Mouse (Mus musculus) kidney, embryonic 14.5 days (tissue): ENCODE data around the gene Nedd8. TPM values are rescaled to one million over a fixed set of nuclear protein-coding genes. Genes with fewer than 3 reads are reported as not detected.

ENCODE experiments used
- ATAC-seq: fragments of 200-750 bp; cut with Nextera tagmentation; 2 replicates; pipeline ENCODE4 v1.8.0; 2017; ENCODE audit warnings: moderate number of reproducible peaks, mild to moderate bottlenecking, moderate TSS enrichment, moderate library complexity; ENCODE audit not compliant: low FRiP score, low TSS enrichment
- H3K27ac ChIP-seq: fragments of 300-500 bp; sonication (generic); 2 replicates; pipeline ENCODE4 v1.5.1; 2014; ENCODE audit warnings: low read depth, mild to moderate bottlenecking, low read length, moderate library complexity, mixed read lengths
- H3K27me3 ChIP-seq: fragments of 300-500 bp; sonication (generic); 2 replicates; pipeline ENCODE4 v1.6.1; 2014; ENCODE audit warnings: mild to moderate bottlenecking, low read length; ENCODE audit not compliant: control insufficient read depth, insufficient read depth
- H3K36me3 ChIP-seq: fragments of 300-500 bp; sonication (generic); 2 replicates; pipeline ENCODE4 v1.6.1; 2014; ENCODE audit warnings: low read length, mixed read lengths; ENCODE audit not compliant: control insufficient read depth, insufficient read depth
- H3K4me1 ChIP-seq: fragments of 300-500 bp; sonication (generic); 2 replicates; pipeline ENCODE4 v1.6.1; 2014; ENCODE audit warnings: low read length, mixed read lengths; ENCODE audit not compliant: control insufficient read depth, insufficient read depth
- H3K4me2 ChIP-seq: fragments of 300-500 bp; sonication (generic); replicated peaks from 2 replicates; pipeline ENCODE4 v1.6.1; 2014; ENCODE audit warnings: low read depth, mild to moderate bottlenecking, low read length
- H3K4me3 ChIP-seq: fragments of 300-500 bp; sonication (generic); 2 replicates; pipeline ENCODE4 v1.5.1; 2014; ENCODE audit warnings: mild to moderate bottlenecking, low read length
- H3K9ac ChIP-seq: fragments of 300-500 bp; sonication (generic); 2 replicates; pipeline ENCODE4 v1.6.1; 2014; ENCODE audit warnings: low read depth, mild to moderate bottlenecking, low read length, moderate library complexity
- H3K9me3 ChIP-seq: fragments of 300-500 bp; sonication (generic); 2 replicates; pipeline ENCODE4 v1.6.1; 2016; ENCODE audit warnings: low read length; ENCODE audit not compliant: control insufficient read depth
- WGBS: fragments of 180-500 bp; shearing (Covaris S2); extraction: QIAGEN DNeasy Blood & Tissue Kit; methylation state at CpG from one replicate; pipeline ENCODE4 v1.1.7; 2014; 5-methylcytosine and 5-hydroxymethylcytosine counted together
- polyA plus RNA-seq: library from polyadenylated mRNA; unstranded; fragments of >200 nt; fragmentation: Nextera tagmentation; extraction: Ambion mirVana; gene quantifications from 2 replicates; pipeline ENCODE4 v1.2.1, GENCODE M21; 2014

Gene Nedd8
- polyA plus RNA-seq, 1 experiment from 2014 or later, result 586 TPM

GRCm38 (mm10) chr14:55614565-55615178 lies 57.3 kb downstream of the Nedd8 start:
- H3K36me3 ChIP-seq, result peaks cover 2% of the 10 kb centered on the region
- H3K4me3 ChIP-seq, result no peak overlapping the region
- H3K9me3 ChIP-seq, result no peaks in the 10 kb centered on the region
- H3K27me3 ChIP-seq, result no peaks in the 10 kb centered on the region
- no peak overlapping the region for H3K9ac ChIP-seq
- no peaks in the 10 kb centered on the region for H3K4me1 ChIP-seq
- H3K27ac ChIP-seq, result no peak overlapping the region
- ATAC-seq, result no peak
- no peak overlapping the region for H3K4me2 ChIP-seq
- WGBS, result 77% methylated on average over 7 of the region's 7 CpGs

- H3K4me3 ChIP-seq, result no peak overlapping the region
- H3K9me3 ChIP-seq, result no peaks in the 10 kb centered on the region
- no peak overlapping the region for H3K4me2 ChIP-seq
- H3K36me3 ChIP-seq, result peaks cover 15% of the 10 kb centered on the region
- H3K27me3 ChIP-seq, result no peaks in the 10 kb centered on the region
- no peak for ATAC-seq
- 67% methylated on average over 6 of the region's 6 CpGs for WGBS
- H3K27ac ChIP-seq, result no peak overlapping the region
- H3K9ac ChIP-seq, result no peak overlapping the region
- H3K4me1 ChIP-seq, result no peaks in the 10 kb centered on the region
Measured at GRCm38 (mm10) chr14:55613346-55613745, 58.6 kb downstream of the Nedd8 start.

Other genes with a start within 250 kb of the Nedd8 start
- 60.2 and 96.4 TPM in 2 replicates for gene Dhrs4, start 193.4 kb downstream of the Nedd8 start, polyA plus RNA-seq
- gene Carmil3, start 181.5 kb downstream of the Nedd8 start, polyA plus RNA-seq, result 3.0 and 3.8 TPM in 2 replicates
- 0.18 TPM in 1 of 2 replicates, not detected in the other for gene Cpne6, start 161.7 kb downstream of the Nedd8 start, polyA plus RNA-seq
- not detected in 2 replicates for gene Nrl, start 147.1 kb downstream of the Nedd8 start, polyA plus RNA-seq
- gene Pck2, start 131.9 kb downstream of the Nedd8 start, polyA plus RNA-seq, result 25.0 and 37.1 TPM in 2 replicates
- gene Dcaf11, start 112.1 kb downstream of the Nedd8 start, polyA plus RNA-seq, result 62.9 and 90.2 TPM in 2 replicates
- gene A730061H03Rik, start 111.7 kb downstream of the Nedd8 start, polyA plus RNA-seq, result 0.66 and 1.5 TPM in 2 replicates
- gene Fitm1, start 96.5 kb downstream of the Nedd8 start, polyA plus RNA-seq, result 0.96 and 1.0 TPM in 2 replicates
- 131 and 142 TPM in 2 replicates for gene Psme1, start 94.0 kb downstream of the Nedd8 start, polyA plus RNA-seq
- gene Emc9, start 86.8 kb downstream of the Nedd8 start, polyA plus RNA-seq, result 5.6 and 7.5 TPM in 2 replicates
- 224 and 286 TPM in 2 replicates for gene Psme2, start 81.0 kb downstream of the Nedd8 start, polyA plus RNA-seq
- 12.4 and 17.7 TPM in 2 replicates for gene Rnf31, start 80.4 kb downstream of the Nedd8 start, polyA plus RNA-seq
- gene Irf9, start 68.6 kb downstream of the Nedd8 start, polyA plus RNA-seq, result 9.7 and 11.6 TPM in 2 replicates
- 17.5 and 25.1 TPM in 2 replicates for gene Rec8, start 54.1 kb downstream of the Nedd8 start, polyA plus RNA-seq
- 101 and 119 TPM in 2 replicates for gene Ipo4, start 36.2 kb downstream of the Nedd8 start, polyA plus RNA-seq
- 3.4 TPM in 2 replicates for gene Gm49378, start 34.2 kb downstream of the Nedd8 start, polyA plus RNA-seq
- gene Tm9sf1, start 28.3 kb downstream of the Nedd8 start, polyA plus RNA-seq, result 76.3 and 117 TPM in 2 replicates
- 0.72 and 0.77 TPM in 2 replicates for gene Tssk4, start 21.9 kb downstream of the Nedd8 start, polyA plus RNA-seq
- 52.0 and 52.7 TPM in 2 replicates for gene Mdp1, start 11.6 kb downstream of the Nedd8 start, polyA plus RNA-seq
- 58.4 and 62.9 TPM in 2 replicates for gene Gmpr2, start 183 bp downstream of the Nedd8 start, polyA plus RNA-seq
- 40.3 and 50.1 TPM in 2 replicates for gene Tinf2, start 9.7 kb upstream of the Nedd8 start, polyA plus RNA-seq
- gene Tgm1, start 41.8 kb upstream of the Nedd8 start, polyA plus RNA-seq, result 0.67 and 1.2 TPM in 2 replicates
- gene Rabggta, start 50.1 kb upstream of the Nedd8 start, polyA plus RNA-seq, result 27.8 and 29.3 TPM in 2 replicates
- 75.2 and 82.3 TPM in 2 replicates for gene Dhrs1, start 73.6 kb upstream of the Nedd8 start, polyA plus RNA-seq
- 43.3 and 44.0 TPM in 2 replicates for gene Nop9, start 73.6 kb upstream of the Nedd8 start, polyA plus RNA-seq
- gene Cideb, start 86.3 kb upstream of the Nedd8 start, polyA plus RNA-seq, result 2.9 and 3.6 TPM in 2 replicates
- gene Ltb4r2, start 89.3 kb upstream of the Nedd8 start, polyA plus RNA-seq, result 0.08 and 0.39 TPM in 2 replicates
- gene Ltb4r1, start 93.8 kb upstream of the Nedd8 start, polyA plus RNA-seq, result 0.23 TPM in 1 of 2 replicates, not detected in the other
- 7.8 and 10.4 TPM in 2 replicates for gene Adcy4, start 112.0 kb upstream of the Nedd8 start, polyA plus RNA-seq
- 38.1 and 43.3 TPM in 2 replicates for gene Ripk3, start 116.7 kb upstream of the Nedd8 start, polyA plus RNA-seq
- gene Nfatc4, start 151.0 kb upstream of the Nedd8 start, polyA plus RNA-seq, result 26.3 and 33.8 TPM in 2 replicates
- gene Nynrin, start 181.9 kb upstream of the Nedd8 start, polyA plus RNA-seq, result 11.0 and 15.6 TPM in 2 replicates
- 0.23 and 0.31 TPM in 2 replicates for gene Cbln3, start 212.3 kb upstream of the Nedd8 start, polyA plus RNA-seq
- gene Khnyn, start 212.8 kb upstream of the Nedd8 start, polyA plus RNA-seq, result 7.0 and 9.7 TPM in 2 replicates
- 61.3 and 64.7 TPM in 2 replicates for gene Sdr39u1, start 228.2 kb upstream of the Nedd8 start, polyA plus RNA-seq